Mouse (Mus musculus) thymus, adult 2 months (tissue): Measurements from ENCODE around the gene Akap2. TPM values are rescaled to one million over a fixed set of nuclear protein-coding genes. Genes with fewer than 3 reads are reported as not detected.

Experiments used
- DNase-seq: peaks from one replicate; pipeline ENCODE4 v3.0.0; 2021
- H3K27ac ChIP-seq: fragments of 200-500 bp; 2 replicates; pipeline ENCODE4 v1.5.1; 2012; ENCODE audit warnings: low read length, control low read depth; ENCODE audit not compliant: control insufficient read depth, insufficient read depth
- H3K27me3 ChIP-seq: fragments of 200-500 bp; 2 replicates; pipeline ENCODE4 v1.6.1; 2012; ENCODE audit warnings: mild to moderate bottlenecking, low read length, moderate library complexity, mixed read lengths; ENCODE audit not compliant: control insufficient read depth, insufficient read depth
- H3K36me3 ChIP-seq: fragments of 200-500 bp; 2 replicates; pipeline ENCODE4 v1.6.1; 2012; ENCODE audit warnings: mild to moderate bottlenecking, low read length, moderate library complexity; ENCODE audit not compliant: control insufficient read depth, insufficient read depth
- H3K4me1 ChIP-seq: fragments of 200-500 bp; replicated peaks from 2 replicates; pipeline ENCODE4 v1.6.1; 2012; ENCODE audit warnings: low read length; ENCODE audit not compliant: control insufficient read depth, insufficient read depth
- H3K4me3 ChIP-seq: fragments of 200-500 bp; 2 replicates; pipeline ENCODE4 v1.5.1; 2012; ENCODE audit warnings: mild to moderate bottlenecking, low read length, control low read depth, moderate library complexity; ENCODE audit not compliant: control insufficient read depth, insufficient read depth
- CTCF ChIP-seq: fragments of 200-500 bp; IDR thresholded peaks from 2 replicates; pipeline ENCODE4 v1.5.1; 2012; ENCODE audit warnings: mild to moderate bottlenecking, control low read depth, low read length, moderate library complexity, borderline replicate concordance; ENCODE audit not compliant: control insufficient read depth, poor library complexity, insufficient read depth; ENCODE audit errors: extremely low read depth
- POLR2A ChIP-seq: fragments of 200-500 bp; IDR thresholded peaks from 2 replicates; pipeline ENCODE4 v1.6.1; 2012; ENCODE audit warnings: mild to moderate bottlenecking, low read length, control low read depth, moderate library complexity; ENCODE audit not compliant: control insufficient read depth, poor library complexity, insufficient read depth; ENCODE audit errors: extremely low read depth
- WGBS: fragments of 180-500 bp; shearing (Covaris S2); methylation state at CpG from one replicate; pipeline ENCODE4 v1.1.7; 2018; 5-methylcytosine and 5-hydroxymethylcytosine counted together
- polyA plus RNA-seq: library from polyadenylated mRNA; depleted of rRNA; stranded (reverse); fragments of >200 nt; gene quantifications from 2 replicates; pipeline ENCODE4 v1.2.3, GENCODE M21; 2012; rRNA removed

Gene Akap2
- polyA plus RNA-seq, 1 experiment = 99.2 TPM

- WGBS = 87% methylated on average over 5 of the region's 5 CpGs
These were observed 216.7 kb downstream of the Akap2 start for GRCm38 (mm10) chr4:57934181-57934580.

GRCm38 (mm10) chr4:57937292-57937691 lies 219.8 kb downstream of the Akap2 start:
- H3K4me3 ChIP-seq = no peak overlapping the region
- 94% methylated on average over 6 of the region's 6 CpGs for WGBS
- no peaks in the 10 kb centered on the region for H3K4me1 ChIP-seq
- no peaks in the 10 kb centered on the region for H3K27me3 ChIP-seq
- no peaks in the 10 kb centered on the region for H3K36me3 ChIP-seq
- H3K27ac ChIP-seq = no peak overlapping the region
- no peak for DNase-seq
- TF ChIP-seq CTCF = no peak
- no peak for TF ChIP-seq POLR2A

More at GRCm38 (mm10) chr4:57934181-57934580, 216.7 kb downstream of the Akap2 start:
- Histone ChIP-seq H3K4me3 (no peak overlapping the region), H3K27ac (no peak overlapping the region), H3K27me3 (no peaks in the 10 kb centered on the region), H3K36me3 (no peaks in the 10 kb centered on the region), H3K4me1 (no peaks in the 10 kb centered on the region)
- TF ChIP-seq CTCF (no peak), POLR2A (no peak)
- DNase-seq = no peak

- TF ChIP-seq CTCF (no peak), POLR2A (no peak)
- H3K27ac ChIP-seq = no peak overlapping the region
These were observed 223.2 kb downstream of the Akap2 start for GRCm38 (mm10) chr4:57940631-57941030.

GRCm38 (mm10) chr4:57942892-57943291 lies 225.4 kb downstream of the Akap2 start:
- TF ChIP-seq CTCF (no peak), POLR2A (no peak)
- no peak overlapping the region for H3K27ac ChIP-seq

More at GRCm38 (mm10) chr4:57940631-57941030, 223.2 kb downstream of the Akap2 start:
- WGBS = 97% methylated on average over 4 of the region's 4 CpGs
- Histone ChIP-seq H3K36me3 (peaks cover 25% of the 10 kb centered on the region), H3K4me3 (no peak overlapping the region), H3K4me1 (no peaks in the 10 kb centered on the region), H3K27me3 (no peaks in the 10 kb centered on the region)
- DNase-seq = no peak

More at GRCm38 (mm10) chr4:57942892-57943291, 225.4 kb downstream of the Akap2 start:
- 92% methylated on average over 2 of the region's 2 CpGs for WGBS
- Histone ChIP-seq H3K4me3 (no peak overlapping the region), H3K36me3 (peaks cover 33% of the 10 kb centered on the region), H3K27me3 (no peaks in the 10 kb centered on the region), H3K4me1 (no peaks in the 10 kb centered on the region)
- no peak for DNase-seq

Other genes with a start within 250 kb of the Akap2 start
- 0.20 and 0.38 TPM in 2 replicates for gene Pakap, start 149.5 kb upstream of the Akap2 start, polyA plus RNA-seq
- 0.14 and 0.26 TPM in 2 replicates for gene D630039A03Rik, start 198.6 kb downstream of the Akap2 start, polyA plus RNA-seq
- 195 and 214 TPM in 2 replicates for gene Txn1, start 238.8 kb downstream of the Akap2 start, polyA plus RNA-seq